Mouse (Mus musculus): ENCODE results near the gene Gm28230. TPM values are rescaled to one million over a fixed set of nuclear protein-coding genes. Genes with fewer than 3 reads are reported as not detected.

The Gm28230 gene
- polyA plus RNA-seq, 1 experiment from 2014 or later, result not detected

- Histone ChIP-seq H3K27me3 (replicated peaks; ENCODE audit: control insufficient read depth, insufficient read depth, low read length) (peaks cover 95% of the 10 kb centered on the region), H3K4me1 (replicated peaks; ENCODE audit: control insufficient read depth, insufficient read depth, low read length) (0 out of 2 replicates have a peak, but pooled peaks cover 3% of the 10 kb centered on the region), H3K36me3 (ENCODE audit: control insufficient read depth, insufficient read depth) (no peaks in the 10 kb centered on the region), H3K4me2 (ENCODE audit: low read length) (no peak overlapping the region), H3K27ac (ENCODE audit: low read length) (no peak overlapping the region), H3K4me3 (replicated peaks; ENCODE audit: low read length) (no peak overlapping the region), H3K9me3 (ENCODE audit: control insufficient read depth, low read length) (no peaks in the 10 kb centered on the region), H3K9ac (replicated peaks; ENCODE audit: low read depth, low read length) (no peak overlapping the region)
- no peak for ATAC-seq
- WGBS, result 3% methylated on average over 2 of the region's 2 CpGs
Measured at GRCm38 (mm10) chr2:74720384-74720783, 6.1 kb upstream of the Gm28230 start.

- Histone ChIP-seq H3K9ac (replicated peaks; ENCODE audit: low read depth, low read length) (no peak overlapping the region), H3K9me3 (ENCODE audit: control insufficient read depth, low read length) (no peaks in the 10 kb centered on the region), H3K27ac (ENCODE audit: low read length) (no peak overlapping the region), H3K36me3 (ENCODE audit: control insufficient read depth, insufficient read depth) (no peaks in the 10 kb centered on the region), H3K4me2 (ENCODE audit: low read length) (no peak overlapping the region), H3K4me1 (replicated peaks; ENCODE audit: control insufficient read depth, insufficient read depth, low read length) (0 out of 2 replicates have a peak, but pooled peaks cover under 1% of the 10 kb centered on the region), H3K27me3 (replicated peaks; ENCODE audit: control insufficient read depth, insufficient read depth, low read length) (peaks cover 93% of the 10 kb centered on the region), H3K4me3 (replicated peaks; ENCODE audit: low read length) (no peak overlapping the region)
- 1% methylated on average over 5 of the region's 5 CpGs for WGBS
- ATAC-seq, result no peak
Measured at GRCm38 (mm10) chr2:74720955-74721491, 5.5 kb upstream of the Gm28230 start.

GRCm38 (mm10) chr2:74721882-74722281 lies 4.6 kb upstream of the Gm28230 start:
- no peaks in the 10 kb centered on the region for H3K4me1 ChIP-seq (replicated peaks; ENCODE audit: control insufficient read depth, insufficient read depth, low read length)
- no peaks in the 10 kb centered on the region for H3K36me3 ChIP-seq (ENCODE audit: control insufficient read depth, insufficient read depth)
- H3K4me2 ChIP-seq (ENCODE audit: low read length), result no peak overlapping the region
- no peak overlapping the region for H3K27ac ChIP-seq (ENCODE audit: low read length)
- peaks cover 93% of the 10 kb centered on the region for H3K27me3 ChIP-seq (replicated peaks; ENCODE audit: control insufficient read depth, insufficient read depth, low read length)
- no peaks in the 10 kb centered on the region for H3K9me3 ChIP-seq (ENCODE audit: control insufficient read depth, low read length)
- ATAC-seq, result no peak
- 7% methylated on average over 6 of the region's 6 CpGs for WGBS
- no peak overlapping the region for H3K4me3 ChIP-seq (replicated peaks; ENCODE audit: low read length)
- no peak overlapping the region for H3K9ac ChIP-seq (replicated peaks; ENCODE audit: low read depth, low read length)

GRCm38 (mm10) chr2:74722949-74723348 lies 3.6 kb upstream of the Gm28230 start:
- no peak overlapping the region for H3K27ac ChIP-seq (ENCODE audit: low read length)
- no peak overlapping the region for H3K4me2 ChIP-seq (ENCODE audit: low read length)
- ATAC-seq, result no peak
- H3K4me1 ChIP-seq (replicated peaks; ENCODE audit: control insufficient read depth, insufficient read depth, low read length), result no peaks in the 10 kb centered on the region
- H3K9me3 ChIP-seq (ENCODE audit: control insufficient read depth, low read length), result no peaks in the 10 kb centered on the region
- H3K4me3 ChIP-seq (replicated peaks; ENCODE audit: low read length), result no peak overlapping the region
- 3% methylated on average over 8 of the region's 8 CpGs for WGBS
- H3K36me3 ChIP-seq (ENCODE audit: control insufficient read depth, insufficient read depth), result no peaks in the 10 kb centered on the region
- H3K9ac ChIP-seq (replicated peaks; ENCODE audit: low read depth, low read length), result no peak overlapping the region
- H3K27me3 ChIP-seq (replicated peaks; ENCODE audit: control insufficient read depth, insufficient read depth, low read length), result peaks cover 93% of the 10 kb centered on the region

GRCm38 (mm10) chr2:74724244-74725015 lies 2.1 kb upstream of the Gm28230 start:
- ATAC-seq, result no peak
- Histone ChIP-seq H3K4me2 (ENCODE audit: low read length) (no peak overlapping the region), H3K36me3 (ENCODE audit: control insufficient read depth, insufficient read depth) (no peaks in the 10 kb centered on the region), H3K27ac (ENCODE audit: low read length) (no peak overlapping the region), H3K9ac (replicated peaks; ENCODE audit: low read depth, low read length) (no peak overlapping the region), H3K9me3 (ENCODE audit: control insufficient read depth, low read length) (no peaks in the 10 kb centered on the region), H3K27me3 (replicated peaks; ENCODE audit: control insufficient read depth, insufficient read depth, low read length) (peaks cover 95% of the 10 kb centered on the region), H3K4me1 (replicated peaks; ENCODE audit: control insufficient read depth, insufficient read depth, low read length) (no peaks in the 10 kb centered on the region), H3K4me3 (replicated peaks; ENCODE audit: low read length) (no peak overlapping the region)
- 7% methylated on average over 7 of the region's 7 CpGs for WGBS

GRCm38 (mm10) chr2:74725171-74725570 lies 1.4 kb upstream of the Gm28230 start:
- H3K9me3 ChIP-seq (ENCODE audit: control insufficient read depth, low read length), result no peaks in the 10 kb centered on the region
- no peaks in the 10 kb centered on the region for H3K4me1 ChIP-seq (replicated peaks; ENCODE audit: control insufficient read depth, insufficient read depth, low read length)
- WGBS, result under 1% methylated on average over 17 of the region's 17 CpGs
- no peak overlapping the region for H3K27ac ChIP-seq (ENCODE audit: low read length)
- peaks cover 93% of the 10 kb centered on the region for H3K27me3 ChIP-seq (replicated peaks; ENCODE audit: control insufficient read depth, insufficient read depth, low read length)
- H3K36me3 ChIP-seq (ENCODE audit: control insufficient read depth, insufficient read depth), result no peaks in the 10 kb centered on the region
- H3K4me3 ChIP-seq (replicated peaks; ENCODE audit: low read length), result no peak overlapping the region
- no peak overlapping the region for H3K9ac ChIP-seq (replicated peaks; ENCODE audit: low read depth, low read length)
- H3K4me2 ChIP-seq (ENCODE audit: low read length), result no peak overlapping the region
- ATAC-seq, result no peak

GRCm38 (mm10) chr2:74726973-74727639 lies 578 bp downstream of the Gm28230 start:
- under 1% methylated on average over 43 of the region's 43 CpGs for WGBS
- peaks cover 92% of the 10 kb centered on the region for H3K27me3 ChIP-seq (replicated peaks; ENCODE audit: control insufficient read depth, insufficient read depth, low read length)
- H3K9me3 ChIP-seq (ENCODE audit: control insufficient read depth, low read length), result no peaks in the 10 kb centered on the region
- no peaks in the 10 kb centered on the region for H3K4me1 ChIP-seq (replicated peaks; ENCODE audit: control insufficient read depth, insufficient read depth, low read length)
- H3K27ac ChIP-seq (ENCODE audit: low read length), result no peak overlapping the region
- no peak overlapping the region for H3K4me2 ChIP-seq (ENCODE audit: low read length)
- no peaks in the 10 kb centered on the region for H3K36me3 ChIP-seq (ENCODE audit: control insufficient read depth, insufficient read depth)
- H3K4me3 ChIP-seq (replicated peaks; ENCODE audit: low read length), result no peak overlapping the region
- ATAC-seq, result no peak
- no peak overlapping the region for H3K9ac ChIP-seq (replicated peaks; ENCODE audit: low read depth, low read length)

- ATAC-seq, result no peak
- no peaks in the 10 kb centered on the region for H3K36me3 ChIP-seq (ENCODE audit: control insufficient read depth, insufficient read depth)
- no peak overlapping the region for H3K27ac ChIP-seq (ENCODE audit: low read length)
- WGBS, result 2% methylated on average over 25 of the region's 25 CpGs
- H3K9me3 ChIP-seq (ENCODE audit: control insufficient read depth, low read length), result no peaks in the 10 kb centered on the region
- H3K4me3 ChIP-seq (replicated peaks; ENCODE audit: low read length), result no peak overlapping the region
- H3K9ac ChIP-seq (replicated peaks; ENCODE audit: low read depth, low read length), result no peak overlapping the region
- no peaks in the 10 kb centered on the region for H3K4me1 ChIP-seq (replicated peaks; ENCODE audit: control insufficient read depth, insufficient read depth, low read length)
- no peak overlapping the region for H3K4me2 ChIP-seq (ENCODE audit: low read length)
- H3K27me3 ChIP-seq (replicated peaks; ENCODE audit: control insufficient read depth, insufficient read depth, low read length), result peaks cover 92% of the 10 kb centered on the region
Measured at GRCm38 (mm10) chr2:74727640-74728302, 1.2 kb downstream of the Gm28230 start.

- ATAC-seq, result no peak
- H3K4me3 ChIP-seq (replicated peaks; ENCODE audit: low read length), result no peak overlapping the region
- H3K27ac ChIP-seq (ENCODE audit: low read length), result no peak overlapping the region
- peaks cover 89% of the 10 kb centered on the region for H3K27me3 ChIP-seq (replicated peaks; ENCODE audit: control insufficient read depth, insufficient read depth, low read length)
- H3K9ac ChIP-seq (replicated peaks; ENCODE audit: low read depth, low read length), result no peak overlapping the region
- no peaks in the 10 kb centered on the region for H3K4me1 ChIP-seq (replicated peaks; ENCODE audit: control insufficient read depth, insufficient read depth, low read length)
- WGBS, result 3% methylated on average over 13 of the region's 13 CpGs
- no peak overlapping the region for H3K4me2 ChIP-seq (ENCODE audit: low read length)
- H3K9me3 ChIP-seq (ENCODE audit: control insufficient read depth, low read length), result no peaks in the 10 kb centered on the region
- H3K36me3 ChIP-seq (ENCODE audit: control insufficient read depth, insufficient read depth), result no peaks in the 10 kb centered on the region
Measured at GRCm38 (mm10) chr2:74728303-74728680, 1.8 kb downstream of the Gm28230 start.

Measured in forebrain, embryonic 16.5 days (tissue).